Mouse (Mus musculus) lung, embryonic 14.5 days (tissue): Measurements from ENCODE around the gene Zfp574. TPM values are rescaled to one million over a fixed set of nuclear protein-coding genes. Genes with fewer than 3 reads are reported as not detected.

Experiments
- ATAC-seq: fragments of 200-750 bp; cut with Nextera tagmentation; 2 replicates; pipeline ENCODE4 v1.8.0; 2017; ENCODE audit warnings: mild to moderate bottlenecking, moderate TSS enrichment, moderate library complexity; ENCODE audit not compliant: insufficient read depth
- DNase-seq: peaks from one replicate; pipeline ENCODE4 v3.0.0-alpha.2; 2015
- H3K27ac ChIP-seq: fragments of 300-500 bp; sonication (generic); 2 replicates; pipeline ENCODE4 v1.5.1; 2014; ENCODE audit warnings: low read depth, mild to moderate bottlenecking, moderate library complexity
- H3K27me3 ChIP-seq: fragments of 300-500 bp; sonication (generic); 2 replicates; pipeline ENCODE4 v1.6.1; 2014; ENCODE audit warnings: low read length, control low read depth; ENCODE audit not compliant: insufficient read depth
- H3K36me3 ChIP-seq: fragments of 300-500 bp; sonication (generic); 2 replicates; pipeline ENCODE4 v1.6.1; 2014; ENCODE audit warnings: control low read depth; ENCODE audit not compliant: insufficient read depth
- H3K4me1 ChIP-seq: fragments of 300-500 bp; sonication (generic); 2 replicates; pipeline ENCODE4 v1.6.1; 2014; ENCODE audit warnings: antibody characterized with exemption, control low read depth; ENCODE audit not compliant: insufficient read depth
- H3K4me2 ChIP-seq: fragments of 300-500 bp; sonication (generic); 2 replicates; pipeline ENCODE4 v1.6.1; 2014; ENCODE audit warnings: mild to moderate bottlenecking
- H3K4me3 ChIP-seq: fragments of 300-500 bp; sonication (generic); 2 replicates; pipeline ENCODE4 v1.5.1; 2014; ENCODE audit warnings: low read depth, low read length
- H3K9ac ChIP-seq: fragments of 300-500 bp; sonication (generic); 2 replicates; pipeline ENCODE4 v1.6.1; 2014
- H3K9me3 ChIP-seq: fragments of 300-500 bp; sonication (generic); 2 replicates; pipeline ENCODE4 v1.6.1; 2016; ENCODE audit warnings: low read depth, low read length, control low read depth
- CTCF ChIP-seq: IDR thresholded peaks from 2 replicates; pipeline ENCODE4 v1.5.1; 2016; ENCODE audit warnings: antibody characterized with exemption, low read depth
- WGBS: fragments of 180-500 bp; shearing (Covaris S2); extraction: QIAGEN DNeasy Blood & Tissue Kit; methylation state at CpG from one replicate; pipeline ENCODE4 v1.1.7; 2014; 5-methylcytosine and 5-hydroxymethylcytosine counted together
- polyA plus RNA-seq: library from polyadenylated mRNA; unstranded; fragments of >200 nt; fragmentation: Nextera tagmentation; extraction: Ambion mirVana; gene quantifications from 2 replicates; pipeline ENCODE4 v1.2.1, GENCODE M21; 2014

The Zfp574 gene
- polyA plus RNA-seq, 1 experiment from 2014 or later: 30.7 TPM

DNA sequence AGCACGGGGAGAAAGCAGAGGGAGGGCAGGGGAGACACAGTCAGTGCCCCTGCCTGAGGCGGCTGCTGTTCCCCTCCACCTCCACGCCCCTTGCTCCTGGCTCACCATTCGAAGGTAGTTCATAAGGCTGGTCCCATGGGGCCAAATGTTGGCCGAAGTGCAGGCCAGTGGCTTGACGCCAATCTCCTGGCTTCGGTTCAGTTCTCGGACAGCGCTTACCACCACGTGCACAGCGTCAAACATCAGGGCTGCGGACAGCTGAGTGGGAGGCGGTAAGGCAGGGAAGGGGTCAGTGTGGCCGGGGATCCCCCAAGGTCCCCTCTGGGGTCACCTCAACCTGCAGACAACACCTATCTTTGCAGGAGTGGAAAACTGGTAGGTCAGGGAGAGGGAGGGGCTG, 13.5 kb upstream of the Zfp574 start:
- no peak overlapping the region for H3K27ac ChIP-seq
- ATAC-seq (no peak), DNase-seq (no peak)
- H3K4me3 ChIP-seq: no peak overlapping the region
- no peaks in the 10 kb centered on the region for H3K4me1 ChIP-seq
- H3K36me3 ChIP-seq: peaks cover 77% of the 10 kb centered on the region
- WGBS: 83% methylated on average over 14 of the region's 14 CpGs
- no peak overlapping the region for H3K4me2 ChIP-seq
- H3K9ac ChIP-seq: no peak overlapping the region
- H3K27me3 ChIP-seq: no peaks in the 10 kb centered on the region
- H3K9me3 ChIP-seq: no peaks in the 10 kb centered on the region
- TF ChIP-seq CTCF: no peak

DNA sequence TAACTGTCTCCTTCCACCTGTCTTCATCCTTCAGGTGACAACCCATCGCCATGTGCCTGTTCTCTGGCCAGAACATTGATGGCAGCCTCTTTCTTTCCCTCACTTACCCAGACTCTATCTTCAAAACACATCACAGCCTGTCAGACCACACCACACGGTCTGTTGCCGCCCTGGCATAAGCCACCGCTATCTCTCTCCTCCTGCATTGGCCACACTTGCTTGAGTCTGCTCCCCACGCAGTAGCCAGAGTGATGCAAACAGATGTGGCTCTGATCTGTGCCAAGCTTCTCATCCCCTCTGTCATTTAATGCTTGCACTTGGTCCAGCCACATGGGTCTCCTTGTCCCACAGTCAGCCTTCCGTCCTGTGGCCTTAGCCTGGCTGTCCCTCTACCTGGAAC, 9.0 kb upstream of the Zfp574 start:
- Histone ChIP-seq H3K4me3 (no peak overlapping the region), H3K4me1 (no peaks in the 10 kb centered on the region), H3K9ac (no peak overlapping the region), H3K36me3 (peaks cover 68% of the 10 kb centered on the region), H3K27me3 (no peaks in the 10 kb centered on the region), H3K4me2 (no peak overlapping the region), H3K9me3 (no peaks in the 10 kb centered on the region), H3K27ac (no peak overlapping the region)
- ATAC-seq (no peak), DNase-seq (no peak)
- WGBS: 88% methylated on average over 6 of the region's 6 CpGs
- TF ChIP-seq CTCF: no peak

GRCm38 (mm10) chr7:25063900-25064299, 8.5 kb upstream of the Zfp574 start:
- DNase-seq (no peak), ATAC-seq (no peak)
- no peak overlapping the region for H3K27ac ChIP-seq
- no peak overlapping the region for H3K9ac ChIP-seq
- H3K4me1 ChIP-seq: no peaks in the 10 kb centered on the region
- peaks cover 64% of the 10 kb centered on the region for H3K36me3 ChIP-seq
- TF ChIP-seq CTCF: no peak
- 77% methylated on average over 8 of the region's 8 CpGs for WGBS
- no peak overlapping the region for H3K4me3 ChIP-seq
- H3K4me2 ChIP-seq: no peak overlapping the region
- H3K9me3 ChIP-seq: no peaks in the 10 kb centered on the region
- H3K27me3 ChIP-seq: no peaks in the 10 kb centered on the region

DNA sequence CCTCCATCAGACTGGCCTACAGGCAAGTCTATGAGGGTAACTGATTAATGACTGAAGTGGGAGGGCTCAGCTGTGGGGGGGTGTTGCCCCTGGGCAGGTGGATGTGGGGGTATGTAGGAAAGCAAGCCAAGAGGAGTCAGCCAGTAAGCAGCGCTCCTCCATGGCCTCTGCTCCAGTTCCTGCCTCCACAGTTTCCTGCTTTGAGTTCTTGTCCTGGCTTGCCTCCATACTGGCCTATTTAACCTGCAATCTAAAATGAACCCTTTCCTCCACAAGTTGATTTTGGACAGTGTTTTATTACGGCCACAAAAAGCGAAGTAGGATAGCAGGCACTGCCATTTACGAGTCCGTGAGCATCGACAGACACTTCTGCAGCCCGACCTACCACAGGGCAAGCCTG, 5.0 kb upstream of the Zfp574 start:
- 0 out of 2 replicates have a peak, but pooled peaks cover 2% of the 10 kb centered on the region for H3K4me1 ChIP-seq
- H3K9ac ChIP-seq: no peak overlapping the region
- ATAC-seq (no peak), DNase-seq (no peak)
- no peaks in the 10 kb centered on the region for H3K27me3 ChIP-seq
- peaks cover 43% of the 10 kb centered on the region for H3K36me3 ChIP-seq
- TF ChIP-seq CTCF: no peak
- H3K4me3 ChIP-seq: no peak overlapping the region
- H3K27ac ChIP-seq: no peak overlapping the region
- WGBS: 91% methylated on average over 7 of the region's 7 CpGs
- H3K4me2 ChIP-seq: no peak overlapping the region
- no peaks in the 10 kb centered on the region for H3K9me3 ChIP-seq

DNA sequence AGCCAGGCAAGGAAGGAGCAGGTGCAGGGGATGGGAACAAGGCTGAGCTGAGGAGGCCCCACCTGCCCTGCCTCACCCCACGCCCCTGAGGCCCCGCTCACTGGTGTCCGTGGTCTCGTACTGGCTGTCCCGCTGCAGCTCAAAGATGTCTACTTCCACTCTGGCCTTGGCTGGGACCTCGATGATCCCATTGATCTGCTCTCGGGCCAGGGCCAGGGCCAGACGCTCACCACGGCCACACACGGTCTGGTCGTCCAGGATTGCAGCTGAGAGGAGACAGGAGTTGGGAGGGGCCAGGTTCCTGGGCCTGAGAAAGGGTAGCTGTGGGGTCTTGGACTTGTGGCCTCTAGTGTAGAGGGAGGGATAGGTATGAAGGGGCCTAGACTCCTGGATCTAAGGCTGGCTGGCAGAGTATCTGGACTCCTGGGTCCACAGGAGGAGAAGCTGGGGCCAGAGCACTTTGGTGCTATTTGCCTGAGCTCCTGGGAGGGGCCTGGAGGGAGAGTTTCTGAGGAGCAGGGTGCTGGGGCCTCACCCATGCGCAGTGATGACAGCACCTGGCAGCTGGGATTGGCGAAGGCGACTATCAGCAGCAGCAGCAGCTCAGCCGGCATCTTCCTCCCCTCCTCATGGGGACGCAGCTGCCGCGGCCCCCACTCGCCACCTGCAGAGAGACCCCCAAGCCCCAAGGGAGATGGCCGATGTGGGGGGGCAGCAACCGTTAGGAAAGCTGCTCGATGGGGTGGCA, 4.3 kb upstream of the Zfp574 start:
- Histone ChIP-seq H3K9ac (no peak overlapping the region), H3K27ac (no peak overlapping the region), H3K36me3 (peaks cover 39% of the 10 kb centered on the region), H3K4me1 (0 out of 2 replicates have a peak, but pooled peaks cover 3% of the 10 kb centered on the region), H3K9me3 (no peaks in the 10 kb centered on the region), H3K27me3 (no peaks in the 10 kb centered on the region), H3K4me3 (no peak overlapping the region), H3K4me2 (no peak overlapping the region)
- no peak for ATAC-seq
- DNase-seq: no peak
- no peak for TF ChIP-seq CTCF
- WGBS: 87% methylated on average over 22 of the region's 22 CpGs

GRCm38 (mm10) chr7:25068724-25069123, 3.6 kb upstream of the Zfp574 start:
- 31% methylated on average over 2 of the region's 2 CpGs for WGBS
- H3K4me1 ChIP-seq: peaks cover 8% of the 10 kb centered on the region; the same call in 1 of the 2 replicates
- no peak for DNase-seq
- H3K9me3 ChIP-seq: no peaks in the 10 kb centered on the region
- H3K9ac ChIP-seq: no peak overlapping the region
- H3K4me3 ChIP-seq: no peak overlapping the region
- ATAC-seq: no peak
- H3K36me3 ChIP-seq: peaks cover 39% of the 10 kb centered on the region
- no peak for TF ChIP-seq CTCF
- H3K4me2 ChIP-seq: no peak overlapping the region
- H3K27me3 ChIP-seq: no peaks in the 10 kb centered on the region
- no peak overlapping the region for H3K27ac ChIP-seq

DNA sequence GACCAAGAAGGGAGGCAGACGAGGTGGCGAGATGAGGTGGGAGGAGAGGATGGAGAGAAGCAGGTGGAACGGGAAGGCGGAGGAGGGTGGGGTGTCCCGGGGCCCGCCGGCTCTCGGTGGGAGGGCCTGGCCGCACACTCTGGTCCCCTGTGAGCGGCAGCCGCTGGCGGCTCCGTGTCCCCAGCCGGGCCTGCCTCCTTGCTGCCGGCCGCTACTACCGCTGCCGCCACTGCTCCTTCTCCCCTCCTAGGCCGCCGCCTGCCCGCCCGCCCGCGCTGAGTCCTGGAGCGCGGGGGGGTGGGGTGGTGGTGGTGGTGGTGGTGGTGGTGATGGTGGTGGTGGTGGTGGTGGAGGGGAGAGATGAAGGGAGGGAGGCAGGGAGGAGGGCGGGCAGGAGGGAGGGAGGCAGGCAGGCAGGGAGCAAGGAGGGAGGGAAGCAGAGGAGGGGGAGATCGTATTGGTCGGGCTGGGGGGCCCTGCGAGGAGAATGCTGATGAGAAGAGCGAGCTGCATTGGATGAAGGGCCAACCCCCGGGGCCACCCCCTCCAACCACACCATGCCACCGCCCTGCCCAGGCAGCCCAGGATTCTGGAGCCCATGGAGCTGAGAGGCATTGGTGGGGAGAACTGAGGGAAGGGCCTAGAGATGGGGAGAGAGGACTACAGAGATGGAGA, 486 bp downstream of the Zfp574 start:
- peak; percentile 4; the same call in 1 of the 2 replicates for ATAC-seq
- Histone ChIP-seq H3K27me3 (no peaks in the 10 kb centered on the region), H3K4me3 (peak overlapping the region; percentile 63), H3K36me3 (peaks cover 11% of the 10 kb centered on the region; the same call in 1 of the 2 replicates), H3K4me1 (peaks cover 15% of the 10 kb centered on the region), H3K27ac (peak overlapping the region; percentile 83), H3K9me3 (no peaks in the 10 kb centered on the region), H3K4me2 (peak overlapping the region; percentile 97), H3K9ac (peak overlapping the region; percentile 79)
- peak; percentile 63 for DNase-seq
- under 1% methylated on average over 28 of the region's 33 CpGs for WGBS
- no peak for TF ChIP-seq CTCF
